Mouse (Mus musculus) C2C12 (cell line): Measurements from ENCODE around the gene Nectin2.

ENCODE experiments used
- CEBPB ChIP-seq: IDR thresholded peaks from one replicate; pipeline ENCODE4 v1.6.1; 2011; ENCODE audit warnings: low read depth, mild to moderate bottlenecking, control low read depth, moderate library complexity
- CTCF ChIP-seq: IDR thresholded peaks from one replicate; pipeline ENCODE4 v1.5.1; 2011; ENCODE audit not compliant: control insufficient read depth, insufficient read depth, insufficient read length
- FOSL1 ChIP-seq: IDR thresholded peaks from one replicate; pipeline ENCODE4 v1.8.0; 2011; ENCODE audit warnings: mild to moderate bottlenecking, low read length; ENCODE audit not compliant: poor library complexity, insufficient read depth, severe bottlenecking
- MAX ChIP-seq: IDR thresholded peaks from one replicate; pipeline ENCODE4 v1.6.1; 2011; ENCODE audit warnings: mild to moderate bottlenecking, control low read depth
- USF1 ChIP-seq: IDR thresholded peaks from one replicate; pipeline ENCODE4 v1.6.1; 2011; ENCODE audit warnings: low read depth, mild to moderate bottlenecking, control low read depth, moderate library complexity

DNA sequence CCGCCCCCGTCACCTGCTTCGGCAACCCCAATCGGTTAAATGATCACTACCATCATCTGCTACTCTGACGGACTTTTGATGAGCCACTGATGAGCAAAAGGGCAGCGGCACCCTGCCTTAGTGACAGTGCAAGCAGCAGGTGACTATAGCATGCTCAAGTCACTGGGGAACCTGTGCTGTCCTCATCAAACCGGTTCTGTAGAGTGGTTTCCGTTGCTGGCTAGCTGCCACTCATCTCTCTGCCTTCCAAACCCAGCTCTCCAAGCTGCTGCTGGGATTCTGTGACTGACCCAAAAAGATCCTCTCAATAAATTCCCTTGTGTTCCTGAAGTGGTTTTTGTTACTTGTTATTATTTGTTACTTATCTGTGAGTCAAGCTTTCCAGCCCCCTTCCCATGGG, 28.4 kb upstream of the Nectin2 start:
- no peak for TF ChIP-seq MAX
- TF ChIP-seq CTCF = no peak
- no peak for TF ChIP-seq USF1
- no peak for TF ChIP-seq FOSL1
- TF ChIP-seq CEBPB = no peak
